Mouse (Mus musculus) cerebellum, adult 2 months (tissue): Measurements from ENCODE around the gene Elmo3. TPM values are rescaled to one million over a fixed set of nuclear protein-coding genes. Genes with fewer than 3 reads are reported as not detected.
A peak's percentile ranks its signal among the peaks of the same experiment; 100 is the strongest.

ENCODE experiments used
- DNase-seq, 2 experiments: peaks; one replicate each; pipeline ENCODE4 v3.0.0; 2021
- H3K27ac ChIP-seq: fragments of 200-500 bp; 2 replicates; pipeline ENCODE4 v1.5.1; 2012; ENCODE audit warnings: low read length, control low read depth, inconsistent platforms; ENCODE audit not compliant: insufficient read depth
- H3K27me3 ChIP-seq: fragments of 200-500 bp; 2 replicates; pipeline ENCODE4 v1.6.1; 2012; ENCODE audit warnings: inconsistent platforms, mild to moderate bottlenecking, low read length, moderate library complexity; ENCODE audit not compliant: control insufficient read depth, insufficient read depth
- H3K4me1 ChIP-seq: fragments of 200-500 bp; 2 replicates; pipeline ENCODE4 v1.6.1; 2011; ENCODE audit warnings: low read length; ENCODE audit not compliant: control insufficient read depth, insufficient read depth
- H3K4me3 ChIP-seq: fragments of 200-500 bp; replicated peaks from 2 replicates; pipeline ENCODE3; 2011; ENCODE audit warnings: mild to moderate bottlenecking, low read depth, low read length, control low read depth; ENCODE audit not compliant: insufficient read depth
- CTCF ChIP-seq: fragments of 200-500 bp; IDR thresholded peaks from 2 replicates; pipeline ENCODE4 v1.5.1; 2011; ENCODE audit warnings: low read depth, mild to moderate bottlenecking, control low read depth, low read length, moderate library complexity, borderline replicate concordance; ENCODE audit not compliant: insufficient read depth
- POLR2A ChIP-seq: fragments of 200-500 bp; IDR thresholded peaks from 2 replicates; pipeline ENCODE4 v1.6.1; 2011; ENCODE audit warnings: low read length, control low read depth, borderline replicate concordance; ENCODE audit not compliant: insufficient read depth
- WGBS: fragments of 180-500 bp; shearing (Covaris S2); methylation state at CpG from one replicate; pipeline ENCODE4 v1.1.7; 2018; 5-methylcytosine and 5-hydroxymethylcytosine counted together
- polyA plus RNA-seq: library from polyadenylated mRNA; depleted of rRNA; stranded (reverse); fragments of >200 nt; gene quantifications from 2 replicates; pipeline ENCODE4 v1.2.3, GENCODE M21; 2012

The Elmo3 gene
- polyA plus RNA-seq, 1 experiment, result 12.4 TPM

DNA sequence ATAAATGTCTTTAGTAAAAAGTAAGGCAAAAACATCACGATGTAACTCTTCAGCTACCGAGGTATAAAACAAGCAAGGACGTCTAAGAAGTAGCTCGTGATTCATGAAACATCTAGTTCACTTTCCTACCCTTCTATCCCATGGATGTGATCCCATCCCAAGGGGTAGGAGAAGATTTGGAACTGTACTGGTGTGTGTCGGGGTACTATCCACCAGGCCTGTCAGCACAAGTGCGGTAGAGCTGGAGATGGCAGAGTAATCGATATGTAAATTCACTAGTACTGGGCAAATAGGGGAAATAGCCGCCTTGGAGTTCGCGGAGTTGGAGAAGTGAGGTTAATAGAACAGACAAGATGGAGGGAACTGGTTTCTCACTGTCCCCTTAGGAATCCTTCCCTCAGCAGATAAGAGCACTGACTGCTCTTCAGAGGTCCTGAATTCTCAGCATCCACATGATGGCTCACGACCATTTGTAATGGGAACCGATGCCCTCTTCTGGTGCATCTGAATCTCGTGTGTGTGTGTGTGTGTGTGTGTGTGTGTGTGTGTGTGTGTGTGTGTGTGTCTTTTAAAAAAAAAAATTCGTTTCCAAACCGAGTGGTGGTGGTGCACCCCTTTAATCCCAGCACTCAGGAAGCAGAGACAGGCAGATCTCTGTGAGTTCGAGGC is 42.0 kb upstream of the Elmo3 start:
- Histone ChIP-seq H3K27me3 (no peaks in the 10 kb centered on the region), H3K4me3 (no peak overlapping the region), H3K27ac (no peak overlapping the region), H3K4me1 (0 out of 2 replicates have a peak, but pooled peaks cover 3% of the 10 kb centered on the region)
- TF ChIP-seq POLR2A (no peak), CTCF (no peak)
- no peak for DNase-seq
- WGBS, result 47% methylated on average over 16 of the region's 16 CpGs

- peak; percentile 65 to 70 for DNase-seq
- 2% methylated on average over 54 of the region's 54 CpGs for WGBS
- no peak for TF ChIP-seq POLR2A
- TF ChIP-seq CTCF, result no peak
- Histone ChIP-seq H3K4me1 (0 out of 2 replicates have a peak, but pooled peaks cover 3% of the 10 kb centered on the region), H3K27ac (no peak within 1 kb of the TSS), H3K4me3 (peak within 1 kb of the TSS; percentile 72), H3K27me3 (no peaks in the 10 kb centered on the region)
Measured at GRCm38 (mm10) chr8:105264024-105264982, 41.1 kb upstream of the Elmo3 start, which contains the start of the genes Tradd and Fbxl8. TSS of gene Tradd (minus strand) at chr8:105264609. TSS of gene Fbxl8 (plus strand) at chr8:105264648.

DNA sequence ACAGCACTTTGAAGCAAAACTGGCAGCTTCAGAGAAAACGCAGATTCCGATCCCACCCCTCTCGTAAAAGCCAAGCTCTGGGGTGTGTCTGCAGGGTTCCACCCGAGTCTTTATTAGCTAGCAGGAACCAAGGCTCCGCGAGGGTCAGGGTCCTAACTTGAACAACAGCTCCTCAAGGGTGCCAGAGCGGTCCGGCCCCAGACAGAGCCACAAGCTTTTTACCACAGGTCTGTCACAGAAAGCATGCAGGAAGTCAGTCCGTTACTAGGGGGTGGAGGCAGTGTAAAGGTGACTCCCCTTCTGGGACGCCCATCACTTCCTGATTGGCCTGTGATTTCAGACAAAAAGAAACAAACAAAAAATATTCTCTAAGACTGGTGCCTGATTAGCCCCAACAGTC is 40.3 kb upstream of the Elmo3 start:
- no peak overlapping the region for H3K27ac ChIP-seq
- H3K27me3 ChIP-seq, result no peaks in the 10 kb centered on the region; the same call in 1 of the 2 replicates

GRCm38 (mm10) chr8:105266775-105267174 is 38.6 kb upstream of the Elmo3 start:
- 0 out of 2 replicates have a peak, but pooled peaks cover 3% of the 10 kb centered on the region for H3K4me1 ChIP-seq
- H3K27me3 ChIP-seq, result no peaks in the 10 kb centered on the region; the same call in 1 of the 2 replicates
- 41% methylated on average over 13 of the region's 13 CpGs for WGBS
- TF ChIP-seq CTCF (no peak), POLR2A (no peak)
- H3K4me3 ChIP-seq, result no peak overlapping the region
- H3K27ac ChIP-seq, result no peak overlapping the region
- no peak for DNase-seq

More for the DNA sequence above, 40.3 kb upstream of the Elmo3 start:
- TF ChIP-seq POLR2A (no peak), CTCF (no peak)
- 27% methylated on average over 10 of the region's 10 CpGs for WGBS
- H3K4me3 ChIP-seq, result no peak overlapping the region
- H3K4me1 ChIP-seq, result 0 out of 2 replicates have a peak, but pooled peaks cover 3% of the 10 kb centered on the region
- DNase-seq, result no peak

DNA sequence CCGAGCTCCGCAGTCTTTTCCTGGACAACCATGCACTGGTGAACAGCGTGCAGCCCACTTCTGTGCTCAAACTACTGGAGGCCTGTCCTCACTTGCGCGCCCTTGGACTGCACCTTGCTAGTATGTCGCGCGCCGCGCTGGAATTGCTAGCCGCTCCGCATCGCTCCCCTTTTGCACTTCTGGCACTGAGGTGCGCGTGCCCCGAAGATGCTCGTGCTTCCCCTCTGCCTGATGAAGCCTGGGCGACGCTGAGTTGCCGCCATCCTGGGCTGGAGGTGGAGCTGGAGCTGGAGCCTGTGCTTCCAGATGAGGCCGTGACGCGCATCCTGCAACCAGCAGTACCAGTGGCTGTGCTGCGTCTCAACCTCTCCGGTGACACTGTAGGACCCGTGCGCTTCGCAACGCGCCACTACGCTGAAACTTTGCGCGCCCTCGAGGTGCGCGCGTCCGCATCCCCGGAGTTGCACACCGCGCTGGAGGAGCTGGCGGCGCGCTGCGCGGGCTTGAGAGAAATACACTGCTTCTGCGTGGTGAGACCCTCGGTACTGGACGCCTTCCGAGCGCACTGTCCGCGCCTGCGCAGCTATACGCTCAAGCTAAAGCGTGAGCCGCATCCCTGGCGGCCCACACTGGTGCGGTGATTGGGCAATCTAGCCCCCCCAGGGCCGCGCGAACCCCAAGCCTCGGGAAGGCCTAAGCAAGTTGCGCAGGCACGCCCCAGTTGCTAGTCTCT is 36.9 kb upstream of the Elmo3 start:
- WGBS, result 2% methylated on average over 65 of the region's 65 CpGs
- Histone ChIP-seq H3K4me3 (peak overlapping the region; percentile 54), H3K27me3 (no peaks in the 10 kb centered on the region; the same call in 1 of the 2 replicates), H3K4me1 (0 out of 2 replicates have a peak, but pooled peaks cover 3% of the 10 kb centered on the region), H3K27ac (no peak overlapping the region)
- peak; percentile 58 to 67 for DNase-seq
- TF ChIP-seq POLR2A, result 0 out of 2 replicates have a peak, but pooled peaks have one; percentile 20
- no peak for TF ChIP-seq CTCF

GRCm38 (mm10) chr8:105269075-105269458 is 36.3 kb upstream of the Elmo3 start:
- Histone ChIP-seq H3K27ac (no peak overlapping the region), H3K4me1 (0 out of 2 replicates have a peak, but pooled peaks cover 3% of the 10 kb centered on the region), H3K27me3 (no peaks in the 10 kb centered on the region; the same call in 1 of the 2 replicates), H3K4me3 (peak overlapping the region; percentile 54)
- peak in 1 of 2 experiments; percentile 30 for DNase-seq
- 8% methylated on average over 10 of the region's 10 CpGs for WGBS
- TF ChIP-seq POLR2A, result no peak
- no peak for TF ChIP-seq CTCF

- WGBS, result 3% methylated on average over 42 of the region's 42 CpGs
- DNase-seq, result peak in 1 of 2 experiments; percentile 51
- Histone ChIP-seq H3K4me1 (0 out of 2 replicates have a peak, but pooled peaks cover 3% of the 10 kb centered on the region), H3K27ac (no peak within 1 kb of the TSS), H3K27me3 (no peaks in the 10 kb centered on the region; the same call in 1 of the 2 replicates), H3K4me3 (peak within 1 kb of the TSS; percentile 54)
- TF ChIP-seq POLR2A (no peak), CTCF (no peak)
Measured at GRCm38 (mm10) chr8:105269461-105269947, 35.9 kb upstream of the Elmo3 start, which contains the start of gene Hsf4. TSS of gene Hsf4 (plus strand) at chr8:105269801.
